Mouse (Mus musculus) E14TG2a.4 (cell line): ENCODE measurements around the gene Gm42669.

Experiments
- H3K27me3 ChIP-seq: 2 replicates; pipeline ENCODE4 v1.6.1; 2014; ENCODE audit warnings: low read length, control low read depth; ENCODE audit not compliant: insufficient read depth
- H3K36me3 ChIP-seq: 2 replicates; pipeline ENCODE4 v1.6.1; 2014; ENCODE audit warnings: low read length, control low read depth; ENCODE audit not compliant: insufficient read depth
- H3K4me1 ChIP-seq: replicated peaks from 2 replicates; pipeline ENCODE4 v1.6.1; 2014; ENCODE audit warnings: low read depth, low read length, control low read depth
- H3K4me3 ChIP-seq: replicated peaks from 2 replicates; pipeline ENCODE4 v1.5.1; 2014; ENCODE audit warnings: mild to moderate bottlenecking, low read length
- H3K9me3 ChIP-seq: 2 replicates; pipeline ENCODE4 v1.6.1; 2014; ENCODE audit warnings: low read length, control low read depth
- CTCF ChIP-seq: conservative IDR thresholded peaks from 2 replicates; pipeline ENCODE4 v1.5.1; 2014; ENCODE audit warnings: low read length
- NANOG ChIP-seq: IDR thresholded peaks from 2 replicates; pipeline ENCODE4 v1.6.1; 2014; ENCODE audit warnings: borderline replicate concordance, low read length, mixed read lengths
- POU5F1 ChIP-seq: IDR thresholded peaks from 2 replicates; pipeline ENCODE4 v1.6.1; 2014; ENCODE audit warnings: low read length, borderline replicate concordance

Gm42669 gene

DNA sequence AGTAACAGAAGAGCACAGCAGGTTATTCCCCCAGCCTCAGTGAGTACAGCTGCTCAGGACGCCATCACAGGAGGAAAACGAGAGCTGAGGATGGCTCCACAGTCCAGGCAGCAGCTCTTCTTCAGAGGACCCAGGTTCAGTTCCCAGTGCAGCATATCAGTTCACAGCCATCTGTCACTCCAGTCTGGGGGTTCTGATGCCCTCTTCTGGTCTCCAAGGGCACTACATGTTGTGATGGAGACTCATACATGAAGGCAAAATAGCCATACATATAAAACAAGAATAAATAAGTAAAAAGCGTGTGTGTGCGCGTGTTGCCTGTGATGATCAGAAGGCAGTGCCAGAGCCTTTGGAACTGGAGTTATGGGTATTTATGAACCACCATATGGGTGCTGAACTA, 12.7 kb upstream of the Gm42669 start:
- Histone ChIP-seq H3K4me1 (peaks cover 3% of the 10 kb centered on the region; the same call in 1 of the 2 replicates), H3K9me3 (no peaks in the 10 kb centered on the region), H3K4me3 (no peak overlapping the region), H3K36me3 (no peaks in the 10 kb centered on the region), H3K27me3 (no peaks in the 10 kb centered on the region)
- peak; percentile 55 for TF ChIP-seq CTCF
- TF ChIP-seq NANOG = no peak
- no peak for TF ChIP-seq POU5F1

DNA sequence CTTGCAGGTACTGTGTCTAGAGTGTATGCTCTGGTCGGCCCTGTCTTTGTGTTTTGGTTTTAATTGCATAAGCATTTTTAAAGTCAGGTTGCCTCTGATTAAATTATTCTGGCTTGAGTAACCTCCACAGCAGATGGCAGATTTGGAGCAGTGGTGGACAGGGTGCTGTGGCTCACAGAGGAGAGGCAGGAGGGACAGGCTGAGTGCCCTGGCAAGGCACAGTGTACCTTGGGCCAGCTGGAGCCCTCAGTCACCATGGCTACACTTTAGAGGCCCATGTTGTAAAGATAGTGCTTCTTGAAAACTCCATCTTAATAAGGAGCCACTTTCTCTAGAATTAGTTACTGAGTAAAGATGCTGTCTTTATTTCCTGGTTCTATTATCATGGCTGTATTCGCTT, 11.4 kb upstream of the Gm42669 start:
- H3K9me3 ChIP-seq = no peaks in the 10 kb centered on the region
- TF ChIP-seq POU5F1 = no peak
- no peak for TF ChIP-seq NANOG
- TF ChIP-seq CTCF = no peak
- no peak overlapping the region for H3K4me3 ChIP-seq
- no peaks in the 10 kb centered on the region for H3K27me3 ChIP-seq
- H3K4me1 ChIP-seq = peaks cover under 1% of the 10 kb centered on the region; the same call in 1 of the 2 replicates
- no peaks in the 10 kb centered on the region for H3K36me3 ChIP-seq

- Histone ChIP-seq H3K36me3 (no peaks in the 10 kb centered on the region), H3K4me3 (no peak overlapping the region)
- TF ChIP-seq NANOG = no peak
- TF ChIP-seq CTCF = no peak
- no peak for TF ChIP-seq POU5F1
Measured at GRCm38 (mm10) chr5:107497519-107498501, 9.6 kb upstream of the Gm42669 start.

GRCm38 (mm10) chr5:107498806-107499310, 8.6 kb upstream of the Gm42669 start:
- H3K4me1 ChIP-seq = no peaks in the 10 kb centered on the region
- no peaks in the 10 kb centered on the region for H3K36me3 ChIP-seq
- no peaks in the 10 kb centered on the region for H3K9me3 ChIP-seq
- no peak overlapping the region for H3K4me3 ChIP-seq
- H3K27me3 ChIP-seq = no peaks in the 10 kb centered on the region
- no peak for TF ChIP-seq CTCF

More at GRCm38 (mm10) chr5:107497519-107498501, 9.6 kb upstream of the Gm42669 start:
- H3K27me3 ChIP-seq = no peaks in the 10 kb centered on the region
- no peaks in the 10 kb centered on the region for H3K4me1 ChIP-seq
- no peaks in the 10 kb centered on the region for H3K9me3 ChIP-seq

DNA sequence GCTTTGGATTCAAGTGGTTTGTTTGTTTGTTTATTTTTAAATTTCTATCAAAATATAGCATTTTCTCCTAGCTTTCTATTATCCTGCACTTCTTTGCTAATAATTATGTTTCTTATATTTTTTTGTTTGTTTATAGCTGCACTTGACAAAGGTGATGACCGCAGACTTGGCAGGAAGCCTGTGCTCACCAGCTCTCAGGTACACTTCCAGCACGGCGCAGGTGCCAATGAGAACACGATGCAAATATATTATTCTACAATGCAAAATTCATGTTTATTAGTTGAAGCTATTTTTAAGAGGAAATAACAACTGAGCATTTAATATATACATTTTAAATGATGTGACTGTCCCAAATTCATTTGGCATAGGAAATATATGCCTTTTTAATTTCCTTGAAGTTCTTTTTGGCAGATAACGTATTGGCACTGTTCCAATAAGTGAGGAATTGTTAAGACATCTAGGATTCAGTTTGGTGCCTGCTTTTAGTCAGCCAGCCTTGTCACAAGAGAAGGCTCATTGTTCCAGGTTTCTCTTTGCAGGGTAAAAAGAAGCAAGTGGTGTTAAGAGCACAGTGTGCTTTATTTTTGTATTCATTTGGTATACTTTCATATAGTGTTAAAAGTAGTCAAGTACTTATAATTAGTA, 7.4 kb upstream of the Gm42669 start:
- no peak overlapping the region for H3K4me3 ChIP-seq
- no peaks in the 10 kb centered on the region for H3K27me3 ChIP-seq
- H3K4me1 ChIP-seq = no peaks in the 10 kb centered on the region
- no peaks in the 10 kb centered on the region for H3K9me3 ChIP-seq
- H3K36me3 ChIP-seq = no peaks in the 10 kb centered on the region
- TF ChIP-seq CTCF (no peak), NANOG (no peak), POU5F1 (no peak)

DNA sequence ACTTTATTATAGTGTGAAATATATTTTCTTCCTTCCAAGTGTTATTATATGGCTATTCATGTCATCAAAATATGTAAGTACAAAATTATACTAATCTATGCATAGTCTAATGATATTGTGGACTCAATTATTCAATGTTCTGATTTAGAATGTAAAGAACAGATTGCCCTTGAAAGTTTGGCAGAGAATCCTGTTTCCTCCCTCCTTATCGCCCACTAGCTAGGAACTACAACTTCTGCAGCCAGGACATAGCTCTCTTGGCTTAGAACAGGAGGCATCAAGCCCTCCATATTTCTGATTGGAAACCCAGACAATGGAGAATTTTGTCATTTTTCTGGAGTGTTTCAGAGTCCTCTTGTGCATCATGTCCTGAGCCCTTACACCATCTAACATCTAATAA, 6.7 kb upstream of the Gm42669 start:
- no peak for TF ChIP-seq POU5F1
- no peaks in the 10 kb centered on the region for H3K4me1 ChIP-seq
- H3K4me3 ChIP-seq = no peak overlapping the region
- no peaks in the 10 kb centered on the region for H3K36me3 ChIP-seq
- H3K27me3 ChIP-seq = no peaks in the 10 kb centered on the region
- no peaks in the 10 kb centered on the region for H3K9me3 ChIP-seq

DNA sequence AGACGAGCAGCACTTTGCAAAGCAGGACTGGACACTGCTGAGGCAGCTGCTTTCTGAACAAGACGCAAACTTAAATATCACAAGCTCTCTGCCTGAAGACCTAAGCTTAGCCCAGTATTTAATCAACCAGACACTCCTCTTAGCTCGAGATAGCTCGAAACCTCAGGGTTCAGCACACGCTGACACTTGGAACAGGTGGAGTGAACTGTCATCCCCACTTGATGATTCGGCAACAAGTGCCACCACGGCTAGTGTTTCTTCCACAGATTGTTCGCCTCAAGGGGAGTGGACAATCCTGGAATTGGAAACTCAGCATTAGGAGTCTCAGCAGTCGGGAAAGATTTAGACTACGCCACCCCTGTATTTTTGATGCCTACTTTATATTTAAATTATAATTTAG, 3.1 kb downstream of the Gm42669 start:
- Histone ChIP-seq H3K27me3 (no peaks in the 10 kb centered on the region), H3K4me1 (no peaks in the 10 kb centered on the region), H3K9me3 (no peaks in the 10 kb centered on the region), H3K36me3 (no peaks in the 10 kb centered on the region), H3K4me3 (no peak overlapping the region)
- TF ChIP-seq NANOG (no peak), POU5F1 (no peak), CTCF (no peak)

DNA sequence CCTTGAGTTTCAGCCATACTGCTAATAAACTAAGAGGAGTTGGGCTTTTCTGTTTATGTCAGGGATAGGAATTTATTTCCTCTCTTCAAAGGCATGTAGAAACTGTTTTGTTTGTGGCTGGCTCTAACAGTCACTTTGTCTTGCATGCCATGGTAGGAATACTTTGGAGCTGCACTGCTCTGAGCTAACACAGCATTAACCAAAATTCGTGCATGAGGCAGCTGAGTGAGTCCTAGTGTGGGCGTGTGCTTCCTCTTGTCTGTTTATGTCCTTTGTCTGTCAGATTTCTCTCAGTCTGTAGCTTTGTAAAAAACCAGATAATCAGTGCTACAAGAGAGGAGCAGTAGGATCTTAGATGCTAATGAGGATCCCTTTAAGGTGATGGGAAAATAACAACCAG, 3.9 kb downstream of the Gm42669 start:
- Histone ChIP-seq H3K9me3 (no peaks in the 10 kb centered on the region), H3K36me3 (no peaks in the 10 kb centered on the region), H3K4me1 (no peaks in the 10 kb centered on the region), H3K4me3 (no peak overlapping the region), H3K27me3 (no peaks in the 10 kb centered on the region)
- TF ChIP-seq POU5F1 (no peak), CTCF (no peak), NANOG (no peak)
